3 mouse cellular contexts compared by ENCODE assay signal in genomic region chr14:26016414-26016813, GRCm38 (mm10). TPM values are rescaled to one million over a fixed set of nuclear protein-coding genes. Genes with fewer than 3 reads are reported as not detected.
"Had no signal": no experiment of that assay in that cellular context is flagged by ENCODE, and none has a peak within 500 bp of the region (broad histone marks: within the 10 kb centered on the region; RNA-seq: fewer than 3 reads in every experiment).

No protein-coding gene starts in this region.

RNA-seq across cellular contexts. Expression of gene Gm9780, which starts 26.1 kb away (rescaled TPM):
- polyA plus RNA-seq: inflammation-experienced regulatory T-cells, adult 6 months had no signal

RNA-seq across cellular contexts. Expression of gene Duxbl1, which starts 38.0 kb away (rescaled TPM):
- polyA plus RNA-seq: inflammation-experienced regulatory T-cells, adult 6 months; kidney, adult 2 months; large intestine, adult 2 months had no signal
